Mouse (Mus musculus): ENCODE measurements around the gene Dpyd. TPM values are rescaled to one million over a fixed set of nuclear protein-coding genes. Genes with fewer than 3 reads are reported as not detected.

The Dpyd gene
- total and polyA plus RNA-seq, 2 experiments from 2014 or later, result 5.8 to 7.5 TPM

DNA sequence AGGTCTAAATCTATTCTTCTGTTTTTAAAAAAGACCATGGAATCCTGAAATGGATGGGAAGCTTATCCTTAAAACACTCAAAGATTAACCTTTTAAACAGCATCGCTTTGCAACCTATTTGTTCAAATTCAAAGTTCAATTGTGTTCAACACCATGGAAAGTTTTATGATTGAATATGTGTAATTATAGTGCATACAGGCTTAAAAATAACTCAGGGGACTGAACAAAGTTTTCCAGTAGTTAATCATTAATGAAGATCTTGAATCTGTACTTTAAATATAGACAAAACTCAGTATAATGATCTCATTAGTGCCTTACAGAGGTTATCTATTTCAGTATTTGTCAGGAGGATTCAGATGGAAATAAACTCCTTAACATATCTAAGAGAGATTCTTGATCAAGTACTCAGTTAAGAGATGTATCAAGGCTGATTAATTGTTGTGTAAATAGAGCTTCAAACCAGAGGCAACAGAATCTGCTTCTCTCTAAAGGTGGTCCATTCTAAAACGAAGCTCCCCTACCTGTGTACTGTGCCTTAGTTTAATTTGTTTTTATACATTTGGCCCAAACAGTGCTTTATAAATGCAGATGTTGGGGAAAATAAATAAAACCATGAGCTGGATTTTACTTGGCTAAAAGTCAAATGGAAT lies 659.0 kb downstream of the Dpyd start:
- 64% methylated on average over 2 of the region's 2 CpGs for WGBS
- Histone ChIP-seq H3K9ac (no peak overlapping the region), H3K4me3 (ENCODE audit: low read depth, low read length) (no peak overlapping the region), H3K9me3 (ENCODE audit: low read length) (no peaks in the 10 kb centered on the region), H3K4me1 (ENCODE audit: insufficient read depth) (no peaks in the 10 kb centered on the region), H3K27ac (ENCODE audit: low read depth, low read length) (no peak overlapping the region), H3K36me3 (ENCODE audit: insufficient read depth) (no peaks in the 10 kb centered on the region), H3K4me2 (ENCODE audit: low read depth) (no peak overlapping the region), H3K27me3 (ENCODE audit: insufficient read depth, low read length) (no peaks in the 10 kb centered on the region)
- TF ChIP-seq CTCF (IDR thresholded peaks at IDR 0.05; ENCODE audit: low read depth), result no peak
- DNase-seq, result no peak
- no peak for ATAC-seq

DNA sequence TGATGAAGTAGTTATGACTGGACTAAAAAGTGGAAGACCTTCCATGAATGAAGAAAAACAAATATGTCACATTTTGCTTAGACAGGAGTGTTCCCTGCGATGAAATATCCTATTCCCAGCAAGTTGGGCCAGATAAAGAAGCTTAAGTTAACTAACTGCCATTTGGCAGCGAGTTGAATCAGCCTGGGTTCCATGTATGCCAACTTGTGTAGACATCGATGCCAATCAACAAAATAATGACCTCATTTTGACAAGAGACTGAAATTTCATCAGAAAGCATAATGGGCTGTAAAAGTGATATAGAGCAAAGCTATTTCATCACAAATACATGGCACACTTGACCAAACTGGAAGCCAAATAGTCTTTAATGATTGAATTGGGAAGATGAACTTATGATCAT lies 681.3 kb downstream of the Dpyd start:
- Histone ChIP-seq H3K9me3 (ENCODE audit: low read length) (no peaks in the 10 kb centered on the region), H3K36me3 (ENCODE audit: insufficient read depth) (no peaks in the 10 kb centered on the region), H3K4me2 (ENCODE audit: low read depth) (no peak overlapping the region), H3K9ac (no peak overlapping the region), H3K27ac (ENCODE audit: low read depth, low read length) (no peak overlapping the region), H3K4me3 (ENCODE audit: low read depth, low read length) (no peak overlapping the region), H3K27me3 (ENCODE audit: insufficient read depth, low read length) (no peaks in the 10 kb centered on the region), H3K4me1 (ENCODE audit: insufficient read depth) (no peaks in the 10 kb centered on the region)
- ATAC-seq (no peak), DNase-seq (no peak)
- WGBS, result 73% methylated on average over 3 of the region's 3 CpGs
- no peak for TF ChIP-seq CTCF (IDR thresholded peaks at IDR 0.05; ENCODE audit: low read depth)

- 21% methylated on average over 5 of the region's 5 CpGs for WGBS
- H3K9me3 ChIP-seq (ENCODE audit: low read length), result no peaks in the 10 kb centered on the region
- no peaks in the 10 kb centered on the region for H3K4me1 ChIP-seq (ENCODE audit: insufficient read depth)
- no peak overlapping the region for H3K4me3 ChIP-seq (ENCODE audit: low read depth, low read length)
- H3K9ac ChIP-seq, result no peak overlapping the region
- no peak overlapping the region for H3K27ac ChIP-seq (ENCODE audit: low read depth, low read length)
- TF ChIP-seq CTCF (IDR thresholded peaks at IDR 0.05; ENCODE audit: low read depth), result peak; percentile 63
- no peaks in the 10 kb centered on the region for H3K27me3 ChIP-seq (ENCODE audit: insufficient read depth, low read length)
- H3K4me2 ChIP-seq (ENCODE audit: low read depth), result no peak overlapping the region
- ATAC-seq, result no peak
- DNase-seq, result peak; percentile 52
- H3K36me3 ChIP-seq (ENCODE audit: insufficient read depth), result no peaks in the 10 kb centered on the region
Measured at GRCm38 (mm10) chr3:119256516-119256915, 694.6 kb downstream of the Dpyd start.

DNA sequence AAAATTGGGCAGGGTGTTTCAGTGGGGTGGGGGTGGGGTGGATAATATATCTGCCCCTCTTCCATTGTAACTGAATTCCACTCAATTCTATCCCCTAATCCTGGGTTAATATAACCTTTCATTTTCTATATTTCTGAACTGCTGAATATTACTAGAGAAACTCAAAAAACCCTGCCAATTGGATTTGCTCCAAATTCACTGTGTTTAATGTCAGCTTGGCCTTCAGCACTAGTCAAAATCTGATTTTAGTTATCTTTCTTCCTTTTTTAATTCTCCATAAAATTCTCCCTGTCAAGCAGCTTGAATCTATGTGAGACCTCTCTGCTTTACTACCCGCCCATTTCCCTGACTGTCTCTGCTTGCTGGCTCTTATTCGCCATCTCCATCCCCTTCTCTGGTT lies 713.3 kb downstream of the Dpyd start:
- no peaks in the 10 kb centered on the region for H3K4me1 ChIP-seq (ENCODE audit: insufficient read depth)
- H3K27ac ChIP-seq (ENCODE audit: low read depth, low read length), result no peak overlapping the region
- TF ChIP-seq CTCF (IDR thresholded peaks at IDR 0.05; ENCODE audit: low read depth), result no peak
- ATAC-seq (no peak), DNase-seq (peak; percentile 20)
- H3K4me2 ChIP-seq (ENCODE audit: low read depth), result no peak overlapping the region
- no peaks in the 10 kb centered on the region for H3K27me3 ChIP-seq (ENCODE audit: insufficient read depth, low read length)
- 70% methylated on average over 2 of the region's 2 CpGs for WGBS
- no peaks in the 10 kb centered on the region for H3K9me3 ChIP-seq (ENCODE audit: low read length)
- H3K9ac ChIP-seq, result no peak overlapping the region
- H3K36me3 ChIP-seq (ENCODE audit: insufficient read depth), result no peaks in the 10 kb centered on the region
- no peak overlapping the region for H3K4me3 ChIP-seq (ENCODE audit: low read depth, low read length)

DNA sequence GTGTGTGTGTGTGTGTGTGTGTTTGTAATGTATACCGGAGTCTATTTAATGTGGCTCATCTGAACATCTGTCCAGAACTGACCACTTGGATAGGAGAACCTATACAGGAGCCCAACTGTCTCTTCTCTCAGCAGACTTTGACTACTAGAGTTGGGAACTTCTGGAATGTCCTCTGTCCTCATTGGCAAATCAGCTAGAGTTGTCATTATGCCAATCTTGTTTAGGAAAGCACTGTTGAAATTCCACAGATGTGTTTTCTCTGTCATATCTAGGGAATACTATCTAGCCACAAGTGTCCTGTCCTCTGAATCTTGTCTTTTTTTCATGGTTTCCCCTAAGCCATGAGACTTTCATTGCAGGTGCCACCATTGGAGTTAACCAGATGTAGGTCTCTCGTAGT lies 718.7 kb downstream of the Dpyd start:
- DNase-seq (no peak), ATAC-seq (no peak)
- H3K27ac ChIP-seq (ENCODE audit: low read depth, low read length), result no peak overlapping the region
- no peak for TF ChIP-seq CTCF (IDR thresholded peaks at IDR 0.05; ENCODE audit: low read depth)
- no peaks in the 10 kb centered on the region for H3K4me1 ChIP-seq (ENCODE audit: insufficient read depth)
- WGBS, result 97% methylated on average over 2 of the region's 2 CpGs
- no peak overlapping the region for H3K9ac ChIP-seq
- no peak overlapping the region for H3K4me3 ChIP-seq (ENCODE audit: low read depth, low read length)
- no peaks in the 10 kb centered on the region for H3K9me3 ChIP-seq (ENCODE audit: low read length)
- H3K27me3 ChIP-seq (ENCODE audit: insufficient read depth, low read length), result no peaks in the 10 kb centered on the region
- H3K4me2 ChIP-seq (ENCODE audit: low read depth), result no peak overlapping the region
- H3K36me3 ChIP-seq (ENCODE audit: insufficient read depth), result no peaks in the 10 kb centered on the region

DNA sequence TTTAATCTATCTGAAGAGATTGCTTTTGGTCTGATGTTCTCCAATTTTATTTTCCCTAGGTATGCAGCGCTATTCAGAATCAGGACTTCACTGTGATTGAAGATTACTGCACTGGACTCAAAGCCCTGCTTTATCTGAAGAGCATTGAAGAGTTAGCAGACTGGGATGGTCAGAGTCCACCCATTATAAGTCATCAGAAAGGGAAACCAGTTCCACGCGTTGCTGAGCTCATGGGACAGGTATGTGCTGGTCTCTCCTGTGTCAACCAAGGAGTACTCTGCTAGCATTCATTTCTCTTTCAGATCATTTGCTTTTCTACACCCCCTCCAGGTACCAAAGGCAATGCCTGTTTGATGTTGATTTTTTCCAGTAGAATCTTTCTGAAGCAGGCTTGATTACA lies 752.8 kb downstream of the Dpyd start:
- Histone ChIP-seq H3K4me3 (ENCODE audit: low read depth, low read length) (no peak overlapping the region), H3K4me1 (ENCODE audit: insufficient read depth) (no peaks in the 10 kb centered on the region)
- TF ChIP-seq CTCF (IDR thresholded peaks at IDR 0.05; ENCODE audit: low read depth), result no peak

GRCm38 (mm10) chr3:119329063-119329462 lies 767.1 kb downstream of the Dpyd start:
- 44% methylated on average over 7 of the region's 7 CpGs for WGBS
- Histone ChIP-seq H3K9ac (no peak overlapping the region), H3K4me2 (ENCODE audit: low read depth) (no peak overlapping the region), H3K27ac (ENCODE audit: low read depth, low read length) (no peak overlapping the region), H3K4me1 (ENCODE audit: insufficient read depth) (no peaks in the 10 kb centered on the region), H3K4me3 (ENCODE audit: low read depth, low read length) (no peak overlapping the region), H3K36me3 (ENCODE audit: insufficient read depth) (no peaks in the 10 kb centered on the region), H3K27me3 (ENCODE audit: insufficient read depth, low read length) (no peaks in the 10 kb centered on the region), H3K9me3 (ENCODE audit: low read length) (no peaks in the 10 kb centered on the region)
- no peak for DNase-seq
- no peak for TF ChIP-seq CTCF (IDR thresholded peaks at IDR 0.05; ENCODE audit: low read depth)
- ATAC-seq, result no peak

More for the DNA sequence above, 752.8 kb downstream of the Dpyd start:
- no peak overlapping the region for H3K9ac ChIP-seq
- H3K27ac ChIP-seq (ENCODE audit: low read depth, low read length), result no peak overlapping the region
- no peaks in the 10 kb centered on the region for H3K36me3 ChIP-seq (ENCODE audit: insufficient read depth)
- WGBS, result 88% methylated on average over 3 of the region's 3 CpGs
- ATAC-seq (no peak), DNase-seq (no peak)
- H3K27me3 ChIP-seq (ENCODE audit: insufficient read depth, low read length), result no peaks in the 10 kb centered on the region
- no peaks in the 10 kb centered on the region for H3K9me3 ChIP-seq (ENCODE audit: low read length)
- H3K4me2 ChIP-seq (ENCODE audit: low read depth), result no peak overlapping the region

All from forebrain, postnatal 0 days (tissue).